Mouse (Mus musculus) natural killer cell, adult 2 months (primary cell): ENCODE results near the gene Gm10974.

ENCODE experiments used
- DNase-seq, 2 experiments: peaks; one replicate each; pipeline ENCODE4 v3.0.0; 2022; ENCODE audit warnings: low spot score in 2 of 2

The Gm10974 gene

GRCm38 (mm10) chr7:66359044-66359443, 6.7 kb upstream of the Gm10974 start:
- no peak for DNase-seq

- no peak for DNase-seq
Measured at GRCm38 (mm10) chr7:66364491-66364890, 1.2 kb upstream of the Gm10974 start.

- DNase-seq = no peak
Measured at GRCm38 (mm10) chr7:66365411-66365810, 294 bp upstream of the Gm10974 start.

GRCm38 (mm10) chr7:66369071-66369933, 3.6 kb downstream of the Gm10974 start:
- no peak for DNase-seq

- DNase-seq = no peak
Measured at GRCm38 (mm10) chr7:66369934-66370445, 4.3 kb downstream of the Gm10974 start.

GRCm38 (mm10) chr7:66370970-66371369, 5.3 kb downstream of the Gm10974 start:
- DNase-seq = no peak

- no peak for DNase-seq
Measured at GRCm38 (mm10) chr7:66373391-66373790, 7.7 kb downstream of the Gm10974 start.

GRCm38 (mm10) chr7:66375736-66376135, 10.0 kb downstream of the Gm10974 start:
- DNase-seq = no peak

GRCm38 (mm10) chr7:66376560-66376959, 10.9 kb downstream of the Gm10974 start:
- peak; percentile 20 to 46 for DNase-seq

GRCm38 (mm10) chr7:66384213-66384612, 18.5 kb downstream of the Gm10974 start:
- DNase-seq = peak; percentile 42 to 54

GRCm38 (mm10) chr7:66384891-66385290, 19.2 kb downstream of the Gm10974 start:
- DNase-seq = no peak

- DNase-seq = peak in 1 of 2 experiments; percentile 13
Measured at GRCm38 (mm10) chr7:66385826-66386225, 20.1 kb downstream of the Gm10974 start.

- no peak for DNase-seq
Measured at GRCm38 (mm10) chr7:66386411-66386810, 20.7 kb downstream of the Gm10974 start.

- DNase-seq = no peak
Measured at GRCm38 (mm10) chr7:66387419-66387812, 21.7 kb downstream of the Gm10974 start.

GRCm38 (mm10) chr7:66387813-66388521, 22.3 kb downstream of the Gm10974 start, which contains the start of gene Lrrk1:
Gene Lrrk1 (minus strand): TSS chr7:66388350.
- DNase-seq = peak; percentile 36 to 56

GRCm38 (mm10) chr7:66388621-66389532, 23.2 kb downstream of the Gm10974 start:
- DNase-seq = peak; percentile 56 to 62

GRCm38 (mm10) chr7:66397288-66397687, 31.6 kb downstream of the Gm10974 start:
- DNase-seq = no peak

- DNase-seq = no peak
Measured at GRCm38 (mm10) chr7:66401605-66402004, 35.9 kb downstream of the Gm10974 start.

GRCm38 (mm10) chr7:66402876-66403275, 37.2 kb downstream of the Gm10974 start:
- DNase-seq = no peak

GRCm38 (mm10) chr7:66404141-66404540, 38.4 kb downstream of the Gm10974 start:
- no peak for DNase-seq

- DNase-seq = no peak
Measured at GRCm38 (mm10) chr7:66404802-66405201, 39.1 kb downstream of the Gm10974 start.
